Mouse (Mus musculus) gastrocnemius, postnatal 14 days (tissue): ENCODE results near the gene Cdx4. TPM values are rescaled to one million over a fixed set of nuclear protein-coding genes. Genes with fewer than 3 reads are reported as not detected.
A peak's percentile ranks its signal among the peaks of the same experiment; 100 is the strongest.

Experiments used
- DNase-seq: peaks from one replicate; pipeline ENCODE4 v3.0.0; 2021; ENCODE audit warnings: mixed read lengths
- intact Hi-C: fragments of 180-260 bp; cut with DNase I; formaldehyde crosslinking; loops from one replicate; pipeline ENCODE4 v1.15.1; 2025; ENCODE audit warnings: low total_unique reads
- long read RNA-seq, 2 experiments: library from polyadenylated mRNA; stranded (forward); transcript quantifications; one replicate each; pipeline ENCODE4 v2.0.0; 2021
- total RNA-seq, 2 experiments: library from RNA; stranded (reverse); gene quantifications; 2 replicates each; pipeline ENCODE4 v1.2.3; 2021

The Cdx4 gene
- total RNA-seq, result not detected
- long read RNA-seq, experiment 1, result 0 reads
- long read RNA-seq, experiment 2, result 0 reads

GRCm38 (mm10) chrX:103321146-103321545 lies at the start of gene Cdx4:
Gene Cdx4 (plus strand): TSS chrX:103321398.
- no peak for DNase-seq
- intact Hi-C loops, result no loop called here

GRCm38 (mm10) chrX:103274325-103274724 lies 46.9 kb upstream of the Cdx4 start:
- no peak for DNase-seq

GRCm38 (mm10) chrX:103286899-103287722 lies 34.1 kb upstream of the Cdx4 start:
- no peak for DNase-seq
- intact Hi-C loops, result no loop called here

More at GRCm38 (mm10) chrX:103274325-103274724, 46.9 kb upstream of the Cdx4 start:
- intact Hi-C loops, result loop anchor here (10.0 kb wide), 1 partner anchor 100 kb away; no protein-coding TSS in a partner anchor

- intact Hi-C loops, result no loop called here
- DNase-seq, result no peak
These were observed 33.3 kb upstream of the Cdx4 start for GRCm38 (mm10) chrX:103287846-103288377.

GRCm38 (mm10) chrX:103288485-103289330 lies 32.5 kb upstream of the Cdx4 start:
- no peak for DNase-seq
- intact Hi-C loops, result no loop called here

- DNase-seq, result no peak
- intact Hi-C loops, result no loop called here
These were observed 22.3 kb upstream of the Cdx4 start for GRCm38 (mm10) chrX:103298937-103299336.

- DNase-seq, result no peak
- intact Hi-C loops, result no loop called here
These were observed 12.9 kb upstream of the Cdx4 start for GRCm38 (mm10) chrX:103308262-103308661.

GRCm38 (mm10) chrX:103311723-103312122 lies 9.5 kb upstream of the Cdx4 start:
- DNase-seq, result no peak
- intact Hi-C loops, result no loop called here

- no peak for DNase-seq
- intact Hi-C loops, result no loop called here
These were observed 7.1 kb upstream of the Cdx4 start for GRCm38 (mm10) chrX:103314146-103314545.

- no peak for DNase-seq
- intact Hi-C loops, result no loop called here
These were observed 4.7 kb downstream of the Cdx4 start for GRCm38 (mm10) chrX:103325900-103326299.

- DNase-seq, result no peak
- intact Hi-C loops, result no loop called here
These were observed 8.2 kb downstream of the Cdx4 start for GRCm38 (mm10) chrX:103329386-103329785.

GRCm38 (mm10) chrX:103331125-103331858 lies 10.1 kb downstream of the Cdx4 start:
- intact Hi-C loops, result no loop called here
- no peak for DNase-seq

GRCm38 (mm10) chrX:103341369-103342113 lies 20.3 kb downstream of the Cdx4 start:
- intact Hi-C loops, result no loop called here
- DNase-seq, result no peak

- DNase-seq, result no peak
- intact Hi-C loops, result no loop called here
These were observed 34.6 kb downstream of the Cdx4 start for GRCm38 (mm10) chrX:103355784-103356183.

GRCm38 (mm10) chrX:103356287-103356686 lies 35.1 kb downstream of the Cdx4 start, which contains the start of gene Chic1:
Gene Chic1 (plus strand): TSS chrX:103356476.
- intact Hi-C loops, result no loop called here
- DNase-seq, result peak; percentile 65

GRCm38 (mm10) chrX:103356761-103357236 lies 35.6 kb downstream of the Cdx4 start:
- intact Hi-C loops, result no loop called here
- peak; percentile 7 for DNase-seq

- intact Hi-C loops, result no loop called here
- DNase-seq, result no peak
These were observed 45.0 kb downstream of the Cdx4 start for GRCm38 (mm10) chrX:103366201-103366600.

- DNase-seq, result no peak
- intact Hi-C loops, result no loop called here
These were observed 47.5 kb downstream of the Cdx4 start for GRCm38 (mm10) chrX:103368650-103369049.
